Mouse (Mus musculus): ENCODE results near the gene Chrne.

- no peak for TF ChIP-seq CTCF (conservative IDR thresholded peaks at IDR 0.05; ENCODE audit: low read length)
- TF ChIP-seq POU5F1 (IDR thresholded peaks at IDR 0.05; ENCODE audit: borderline replicate concordance, low read length) = no peak
These were observed 39.9 kb upstream of the Chrne start for GRCm38 (mm10) chr11:70658942-70659341.

Data from E14TG2a.4 (cell line).